Mouse (Mus musculus): ENCODE measurements at regions not wholly inside any gene's neighbourhood (a gene's known extent, or its start where the extent isn't known, plus 50 kb on each side); places are given as distances from the start of the nearest gene placed in this dataset.

GRCm38 (mm10) chr5:112072456-112072855, 179.9 kb downstream of the Cryba4 start:
- H3K4me1 ChIP-seq: peaks cover 26% of the 10 kb centered on the region
- DNase-seq (ENCODE audit: extremely low spot score, low spot score): no peak
- 75% methylated on average over 4 of the region's 4 CpGs for WGBS
- H3K36me3 ChIP-seq (replicated peaks): no peaks in the 10 kb centered on the region
- H3K27ac ChIP-seq: no peak overlapping the region
- peaks cover 7% of the 10 kb centered on the region; the same call in 1 of the 2 replicates for H3K27me3 ChIP-seq (ENCODE audit: poor library complexity, severe bottlenecking)
- no peak overlapping the region for H3K4me3 ChIP-seq
- H3K9me3 ChIP-seq: no peaks in the 10 kb centered on the region

DNA sequence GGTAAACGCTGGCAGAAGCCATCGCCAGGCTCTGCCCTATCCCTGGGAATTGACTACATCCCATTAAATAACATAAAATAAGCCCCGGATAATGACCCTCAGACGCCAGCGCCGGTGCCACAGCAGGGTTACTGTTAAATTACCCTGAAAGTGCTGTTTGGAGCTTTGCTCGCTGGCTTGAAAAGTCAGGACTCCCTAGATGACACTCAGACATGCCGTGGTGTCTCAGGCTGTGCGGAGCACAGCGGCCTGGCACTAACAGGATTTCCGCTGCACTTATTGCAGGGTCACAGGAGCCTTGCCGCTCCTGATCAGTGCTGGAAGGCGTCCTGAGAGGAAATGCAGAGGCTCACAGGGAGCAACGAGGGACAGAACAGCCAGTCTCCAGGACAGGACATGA, 175.2 kb downstream of the Cryba4 start:
- WGBS: 27% methylated on average over 14 of the region's 14 CpGs
- Histone ChIP-seq H3K4me1 (peaks cover 13% of the 10 kb centered on the region), H3K27me3 (ENCODE audit: poor library complexity, severe bottlenecking) (peaks cover 18% of the 10 kb centered on the region; the same call in 1 of the 2 replicates), H3K27ac (peak overlapping the region; percentile 57; the same call in 1 of the 2 replicates), H3K36me3 (replicated peaks) (no peaks in the 10 kb centered on the region), H3K4me3 (0 out of 2 replicates have a peak overlapping the region, but pooled peaks have one; percentile 4), H3K9me3 (peaks cover 5% of the 10 kb centered on the region; the same call in 1 of the 2 replicates)
- peak; percentile 20 for DNase-seq (ENCODE audit: extremely low spot score, low spot score)

DNA sequence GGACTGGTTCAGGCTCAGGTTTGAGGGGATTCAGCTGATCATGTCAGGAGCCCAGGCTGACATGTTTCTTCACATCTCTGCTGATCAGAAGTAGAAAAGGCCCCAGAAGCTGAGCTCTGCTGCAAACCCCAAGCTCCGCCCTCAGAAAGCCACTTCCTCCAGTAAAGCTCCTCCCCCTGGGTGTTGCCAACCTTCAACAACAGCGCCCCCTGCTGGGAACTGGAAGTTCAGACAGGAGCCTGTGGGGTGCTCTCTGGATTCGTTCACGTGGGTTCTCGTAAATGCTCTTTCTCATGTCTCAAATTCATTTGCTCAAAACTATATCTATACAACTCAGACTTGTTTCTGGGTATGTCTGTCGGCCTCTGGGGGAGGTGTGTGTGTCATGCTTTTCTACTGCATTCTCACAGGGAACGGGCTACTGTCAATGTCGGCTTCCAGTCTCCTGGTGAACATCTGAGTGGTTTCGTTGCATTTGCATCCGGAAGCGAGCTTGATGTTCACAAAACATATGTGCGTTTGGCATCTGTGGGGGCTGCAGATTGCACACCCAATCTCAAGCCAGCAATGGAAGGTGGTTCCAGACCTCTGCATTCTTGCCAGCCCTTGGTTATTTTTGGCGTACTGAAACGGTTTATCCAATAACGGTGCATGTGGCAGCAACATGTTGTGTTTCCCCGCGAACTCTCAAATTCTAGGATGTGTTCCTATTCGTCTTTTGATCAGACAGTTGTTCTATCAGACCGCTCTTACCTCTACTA, 174.3 kb downstream of the Cryba4 start:
- WGBS: 84% methylated on average over 19 of the region's 19 CpGs
- Histone ChIP-seq H3K9me3 (peaks cover 5% of the 10 kb centered on the region; the same call in 1 of the 2 replicates), H3K27me3 (ENCODE audit: poor library complexity, severe bottlenecking) (peaks cover 18% of the 10 kb centered on the region; the same call in 1 of the 2 replicates), H3K4me1 (peaks cover 13% of the 10 kb centered on the region), H3K36me3 (replicated peaks) (no peaks in the 10 kb centered on the region), H3K27ac (0 out of 2 replicates have a peak overlapping the region, but pooled peaks have one; percentile 13), H3K4me3 (no peak overlapping the region)
- peak; percentile 61 for DNase-seq (ENCODE audit: extremely low spot score, low spot score)

DNA sequence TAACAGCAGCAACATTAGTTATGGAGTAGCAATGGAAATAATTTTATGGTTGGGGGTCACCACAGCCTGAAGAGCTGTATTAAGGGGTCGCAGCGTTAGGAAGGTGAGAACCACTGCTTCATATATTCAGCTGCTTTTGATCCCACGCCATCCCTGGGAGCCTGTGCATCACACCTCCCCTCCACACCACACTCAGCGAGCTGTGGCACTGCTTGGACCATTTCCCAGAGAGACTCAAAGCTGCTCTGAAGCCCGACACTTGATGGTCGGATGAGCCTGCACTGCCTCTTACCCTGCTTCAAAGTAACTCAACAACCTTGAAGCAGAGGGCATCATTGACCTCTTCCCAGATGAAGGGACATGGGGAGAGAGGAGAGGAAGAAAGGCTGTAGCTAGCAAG, 171.3 kb downstream of the Cryba4 start:
- 82% methylated on average over 6 of the region's 6 CpGs for WGBS
- peaks cover 5% of the 10 kb centered on the region; the same call in 1 of the 2 replicates for H3K9me3 ChIP-seq
- H3K36me3 ChIP-seq (replicated peaks): no peaks in the 10 kb centered on the region
- no peak for DNase-seq (ENCODE audit: extremely low spot score, low spot score)
- H3K27me3 ChIP-seq (ENCODE audit: poor library complexity, severe bottlenecking): peaks cover 12% of the 10 kb centered on the region; the same call in 1 of the 2 replicates
- H3K4me3 ChIP-seq: no peak overlapping the region
- peaks cover 13% of the 10 kb centered on the region for H3K4me1 ChIP-seq
- H3K27ac ChIP-seq: no peak overlapping the region

DNA sequence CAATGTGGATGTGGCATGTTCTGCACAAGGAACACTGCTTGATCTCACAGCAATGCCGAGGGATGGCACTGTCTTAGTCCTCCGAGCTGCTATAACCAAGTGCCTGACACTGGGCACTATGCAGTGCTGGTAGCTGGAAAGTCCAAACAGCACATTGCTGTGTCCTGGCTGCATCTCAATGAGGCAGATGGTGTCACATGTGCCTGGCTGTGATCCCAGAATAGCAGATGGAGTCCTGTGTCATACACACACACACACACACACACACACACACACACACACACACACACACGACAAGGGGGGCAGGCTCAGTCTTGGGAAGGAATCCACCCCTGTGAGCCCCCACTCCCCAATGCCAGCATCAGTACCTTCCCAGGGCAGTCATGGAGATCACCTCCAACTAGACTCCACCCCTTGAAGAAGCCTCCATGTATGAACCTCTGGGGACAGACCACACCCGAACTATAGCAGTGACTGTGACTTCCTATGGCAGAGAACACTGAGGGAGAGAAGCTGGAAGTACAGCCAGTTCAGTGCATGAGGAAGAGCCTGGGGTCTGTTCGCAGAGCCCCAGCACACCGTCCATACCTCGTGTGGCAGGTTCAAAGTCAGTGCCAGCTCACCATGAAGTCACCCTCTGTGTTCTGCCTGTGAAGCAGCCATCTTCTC, 160.3 kb downstream of the Cryba4 start:
- Histone ChIP-seq H3K4me3 (no peak overlapping the region), H3K36me3 (replicated peaks) (no peaks in the 10 kb centered on the region), H3K27ac (0 out of 2 replicates have a peak overlapping the region, but pooled peaks have one; percentile 15), H3K27me3 (ENCODE audit: poor library complexity, severe bottlenecking) (peaks cover 12% of the 10 kb centered on the region; the same call in 1 of the 2 replicates), H3K9me3 (no peaks in the 10 kb centered on the region), H3K4me1 (peaks cover 6% of the 10 kb centered on the region; the same call in 1 of the 2 replicates)
- WGBS: 86% methylated on average over 7 of the region's 7 CpGs
- DNase-seq (ENCODE audit: extremely low spot score, low spot score): no peak

DNA sequence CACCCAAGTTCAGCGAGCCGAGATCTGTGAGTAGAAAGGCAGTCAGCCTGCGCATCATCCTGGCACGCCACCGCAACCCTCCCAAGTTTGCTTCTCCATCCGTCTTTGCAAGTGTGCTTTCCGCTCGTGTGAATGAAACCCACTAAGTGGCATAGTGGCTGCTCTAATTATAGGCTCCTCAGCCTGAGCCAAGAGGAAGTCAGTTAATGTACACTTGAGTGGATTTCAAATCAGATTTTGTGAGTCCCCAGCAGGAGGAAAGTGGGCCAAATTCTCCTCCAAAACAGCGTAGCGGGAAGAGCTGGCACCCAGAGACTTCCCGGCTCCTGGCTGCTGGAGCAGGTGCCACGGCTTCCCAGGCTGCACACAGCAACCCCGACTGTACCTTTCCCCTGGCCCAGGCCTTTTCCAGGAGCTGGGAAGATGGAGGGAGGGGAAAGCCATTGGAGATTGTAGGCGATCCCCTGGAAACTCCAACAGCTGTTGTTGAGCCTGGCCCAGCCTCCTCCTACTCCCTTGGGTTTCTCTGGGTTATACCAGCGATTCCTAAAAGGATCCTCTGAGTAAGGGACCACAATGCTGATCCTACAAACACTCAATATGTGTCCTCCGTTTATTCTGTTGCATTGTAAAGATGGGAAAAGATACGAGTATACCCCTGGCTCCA, 158.3 kb downstream of the Cryba4 start:
- 83% methylated on average over 17 of the region's 17 CpGs for WGBS
- no peaks in the 10 kb centered on the region for H3K36me3 ChIP-seq (replicated peaks)

GRCm38 (mm10) chr5:112098469-112099085, 153.7 kb downstream of the Cryba4 start:
- WGBS: 61% methylated on average over 22 of the region's 22 CpGs
- no peaks in the 10 kb centered on the region for H3K9me3 ChIP-seq
- no peaks in the 10 kb centered on the region for H3K36me3 ChIP-seq (replicated peaks)
- peaks cover 31% of the 10 kb centered on the region for H3K27me3 ChIP-seq (ENCODE audit: poor library complexity, severe bottlenecking)
- peaks cover 20% of the 10 kb centered on the region for H3K4me1 ChIP-seq
- no peak overlapping the region for H3K27ac ChIP-seq
- no peak for DNase-seq (ENCODE audit: extremely low spot score, low spot score)
- no peak overlapping the region for H3K4me3 ChIP-seq

More for the DNA sequence above, 158.3 kb downstream of the Cryba4 start:
- Histone ChIP-seq H3K27me3 (ENCODE audit: poor library complexity, severe bottlenecking) (peaks cover 31% of the 10 kb centered on the region), H3K4me3 (no peak overlapping the region), H3K27ac (0 out of 2 replicates have a peak overlapping the region, but pooled peaks have one; percentile 51), H3K4me1 (peaks cover 17% of the 10 kb centered on the region), H3K9me3 (no peaks in the 10 kb centered on the region)
- no peak for DNase-seq (ENCODE audit: extremely low spot score, low spot score)

GRCm38 (mm10) chr5:112101739-112102590, 150.4 kb downstream of the Cryba4 start:
- no peaks in the 10 kb centered on the region for H3K36me3 ChIP-seq (replicated peaks)
- 84% methylated on average over 17 of the region's 17 CpGs for WGBS
- no peak overlapping the region for H3K4me3 ChIP-seq
- no peak overlapping the region for H3K27ac ChIP-seq
- DNase-seq (ENCODE audit: extremely low spot score, low spot score): no peak
- H3K9me3 ChIP-seq: no peaks in the 10 kb centered on the region
- H3K4me1 ChIP-seq: peaks cover 14% of the 10 kb centered on the region
- peaks cover 34% of the 10 kb centered on the region for H3K27me3 ChIP-seq (ENCODE audit: poor library complexity, severe bottlenecking)

DNA sequence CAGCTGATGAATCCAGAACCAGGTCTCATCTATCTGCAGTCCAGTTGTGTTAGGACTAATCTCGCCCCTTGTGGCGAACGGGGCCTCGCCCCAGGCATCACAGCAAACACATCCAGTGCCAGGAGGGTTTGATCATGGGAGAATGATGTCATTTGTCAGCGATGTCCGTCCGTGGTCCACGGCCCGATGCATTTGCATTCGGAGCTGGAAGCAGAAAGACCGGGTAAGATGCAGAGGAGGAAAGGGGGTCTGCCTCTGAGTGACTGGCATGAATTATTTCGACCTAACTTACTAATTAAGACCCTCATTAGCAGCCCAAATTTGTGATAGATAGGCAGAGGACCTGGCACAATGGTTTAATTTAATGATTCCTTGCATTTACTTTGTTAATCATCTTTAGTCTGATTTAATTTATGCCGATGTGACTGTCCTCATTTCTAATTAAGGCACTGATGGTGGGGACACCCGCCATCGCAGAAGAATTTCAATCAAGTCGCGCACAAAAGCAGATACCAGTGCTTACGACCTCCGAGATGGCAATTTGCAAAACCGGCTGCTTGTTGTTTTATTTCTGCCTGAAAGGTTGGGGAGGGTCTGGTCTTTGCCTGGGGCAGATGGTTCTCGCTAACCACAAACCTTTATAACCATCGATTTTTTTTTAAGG, 141.9 kb downstream of the Cryba4 start:
- Histone ChIP-seq H3K27me3 (ENCODE audit: poor library complexity, severe bottlenecking) (peaks cover 38% of the 10 kb centered on the region; the same call in 1 of the 2 replicates), H3K9me3 (no peaks in the 10 kb centered on the region), H3K4me1 (peaks cover 40% of the 10 kb centered on the region), H3K27ac (peak overlapping the region; percentile 65), H3K4me3 (no peak overlapping the region), H3K36me3 (replicated peaks) (no peaks in the 10 kb centered on the region)
- WGBS: 70% methylated on average over 22 of the region's 22 CpGs
- DNase-seq (ENCODE audit: extremely low spot score, low spot score): peak; percentile 26

GRCm38 (mm10) chr5:112120766-112121165, 131.6 kb downstream of the Cryba4 start:
- Histone ChIP-seq H3K9me3 (no peaks in the 10 kb centered on the region), H3K36me3 (replicated peaks) (no peaks in the 10 kb centered on the region), H3K27ac (no peak overlapping the region), H3K4me1 (peaks cover 35% of the 10 kb centered on the region), H3K4me3 (no peak overlapping the region), H3K27me3 (ENCODE audit: poor library complexity, severe bottlenecking) (peaks cover 49% of the 10 kb centered on the region)
- WGBS: 74% methylated on average over 6 of the region's 6 CpGs
- DNase-seq (ENCODE audit: extremely low spot score, low spot score): no peak

- Histone ChIP-seq H3K27me3 (ENCODE audit: poor library complexity, severe bottlenecking) (peaks cover 47% of the 10 kb centered on the region), H3K9me3 (no peaks in the 10 kb centered on the region), H3K4me3 (no peak overlapping the region), H3K27ac (peak overlapping the region; percentile 40), H3K4me1 (peaks cover 34% of the 10 kb centered on the region), H3K36me3 (replicated peaks) (no peaks in the 10 kb centered on the region)
- WGBS: 86% methylated on average over 9 of the region's 9 CpGs
- DNase-seq (ENCODE audit: extremely low spot score, low spot score): no peak
Observed at GRCm38 (mm10) chr5:112121554-112121953, 130.8 kb downstream of the Cryba4 start.
